Mouse (Mus musculus): ENCODE data around the gene Adamts9.

The Adamts9 gene

GRCm38 (mm10) chr6:92727351-92727986, 215.8 kb downstream of the Adamts9 start:
- peak; percentile 20 for DNase-seq (ENCODE audit: low read depth, low spot score)

- no peak for DNase-seq (ENCODE audit: low read depth, low spot score)
Observed at GRCm38 (mm10) chr6:92726121-92726520, 217.2 kb downstream of the Adamts9 start.

- no peak for DNase-seq (ENCODE audit: low read depth, low spot score)
Observed at GRCm38 (mm10) chr6:92724394-92724793, 218.9 kb downstream of the Adamts9 start.
